Mouse (Mus musculus) small intestine, adult 2 months (tissue): ENCODE measurements around the gene Dera. TPM values are rescaled to one million over a fixed set of nuclear protein-coding genes. Genes with fewer than 3 reads are reported as not detected.

Experiments used
- H3K27ac ChIP-seq: fragments of 200-500 bp; 2 replicates; pipeline ENCODE4 v1.5.1; 2012; ENCODE audit warnings: low read depth, low read length, control low read depth, inconsistent platforms; ENCODE audit not compliant: insufficient read depth
- H3K27me3 ChIP-seq: fragments of 200-500 bp; 2 replicates; pipeline ENCODE4 v1.6.1; 2012; ENCODE audit warnings: mild to moderate bottlenecking, moderate library complexity, low read length, inconsistent platforms; ENCODE audit not compliant: control insufficient read depth, insufficient read depth
- H3K36me3 ChIP-seq: fragments of 200-500 bp; 2 replicates; pipeline ENCODE4 v1.6.1; 2012; ENCODE audit warnings: mild to moderate bottlenecking, low read length, control low read depth, inconsistent platforms; ENCODE audit not compliant: control insufficient read depth, insufficient read depth
- H3K4me1 ChIP-seq: fragments of 200-500 bp; 2 replicates; pipeline ENCODE4 v1.6.1; 2012; ENCODE audit warnings: low read length, inconsistent platforms, mixed read lengths; ENCODE audit not compliant: control insufficient read depth, insufficient read depth, insufficient read length
- H3K4me3 ChIP-seq: fragments of 200-500 bp; 2 replicates; pipeline ENCODE4 v1.5.1; 2012; ENCODE audit warnings: low read depth, mild to moderate bottlenecking, control low read depth, inconsistent platforms, low read length, moderate library complexity
- CTCF ChIP-seq: fragments of 200-500 bp; IDR thresholded peaks from 2 replicates; pipeline ENCODE4 v1.5.1; 2012; ENCODE audit warnings: low read depth, mild to moderate bottlenecking, control low read depth, inconsistent platforms, low read length, moderate library complexity, mixed read lengths; ENCODE audit not compliant: insufficient replicate concordance, insufficient read length; ENCODE audit errors: extremely low read depth
- POLR2A ChIP-seq: fragments of 200-500 bp; IDR thresholded peaks from 2 replicates; pipeline ENCODE4 v1.6.1; 2012; ENCODE audit warnings: low read depth, mild to moderate bottlenecking, control low read depth, inconsistent platforms, low read length, moderate library complexity
- WGBS: fragments of 180-500 bp; shearing (Covaris S2); methylation state at CpG from one replicate; pipeline ENCODE4 v1.1.7; 2018; 5-methylcytosine and 5-hydroxymethylcytosine counted together
- polyA plus RNA-seq: library from polyadenylated mRNA; depleted of rRNA; stranded (reverse); fragments of >200 nt; gene quantifications from 2 replicates; pipeline ENCODE4 v1.2.3, GENCODE M21; 2012

Gene Dera
- polyA plus RNA-seq, 1 experiment = 23.9 TPM

DNA sequence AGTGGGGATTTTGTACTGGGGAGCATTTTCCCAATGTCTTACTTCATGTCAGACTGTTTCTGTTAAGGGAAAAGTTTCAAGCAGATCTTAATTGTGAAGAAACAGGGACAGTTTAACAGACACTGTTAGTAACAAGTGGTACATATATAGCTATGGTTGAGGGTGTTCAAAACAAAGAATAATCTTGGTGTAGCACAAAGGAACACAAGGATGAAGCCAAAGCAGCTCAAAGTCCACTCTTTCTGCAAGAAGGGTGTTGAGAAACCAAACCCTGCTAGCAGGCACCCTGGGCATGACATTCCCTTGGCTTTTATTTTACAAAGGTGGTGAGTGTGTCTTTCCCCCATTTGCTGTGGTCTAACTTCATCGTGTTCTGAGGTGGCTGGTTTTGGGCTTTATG lies 3.5 kb downstream of the Dera start:
- Histone ChIP-seq H3K27ac (no peak overlapping the region), H3K27me3 (no peaks in the 10 kb centered on the region), H3K4me1 (peaks cover 7% of the 10 kb centered on the region; the same call in 1 of the 2 replicates), H3K4me3 (no peak overlapping the region), H3K36me3 (peaks cover 2% of the 10 kb centered on the region)
- no peak for TF ChIP-seq CTCF
- no peak for TF ChIP-seq POLR2A
- WGBS = 95% methylated on average over 1 of the region's 1 CpGs

DNA sequence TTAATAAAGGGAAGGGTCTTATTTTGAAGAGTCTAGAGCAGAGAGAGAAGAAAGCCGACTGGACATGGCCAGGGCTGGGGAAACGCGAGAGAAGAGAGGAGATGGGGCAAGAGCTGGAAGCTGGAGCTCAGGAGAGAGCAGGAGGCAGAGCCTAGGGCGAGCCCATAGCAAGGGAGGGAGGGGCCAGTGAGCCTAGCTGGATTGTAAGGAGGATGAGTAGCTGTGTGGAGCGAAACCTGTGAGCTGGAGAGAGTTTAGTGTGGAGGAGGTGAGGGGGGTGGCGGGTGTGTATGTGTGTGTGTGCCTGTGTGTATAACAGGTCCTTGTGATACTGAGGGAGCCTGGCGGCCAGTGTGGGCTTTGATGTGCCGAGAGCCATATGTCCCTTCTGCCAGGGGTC lies 5.3 kb downstream of the Dera start:
- H3K36me3 ChIP-seq = peaks cover 2% of the 10 kb centered on the region
- 65% methylated on average over 8 of the region's 8 CpGs for WGBS
- no peaks in the 10 kb centered on the region for H3K27me3 ChIP-seq

DNA sequence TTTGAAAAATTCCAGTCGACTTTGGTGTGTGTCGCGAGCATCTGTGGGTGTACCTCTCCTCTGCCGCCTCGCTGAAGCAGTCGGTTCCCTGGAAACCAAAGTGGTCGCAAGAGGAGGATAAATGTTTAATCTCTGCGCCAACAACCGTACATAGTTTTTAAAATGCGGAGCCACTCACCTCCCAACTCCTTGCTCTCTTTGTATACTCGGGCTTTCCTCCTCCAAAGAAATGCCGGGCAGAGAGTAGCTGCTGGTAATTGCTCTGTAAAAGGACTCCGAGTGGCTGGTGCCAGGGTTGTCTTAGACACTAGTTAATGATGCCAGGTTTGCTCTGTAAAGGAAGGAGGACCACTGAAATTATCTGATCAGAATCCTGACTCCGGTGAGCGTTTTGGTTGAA lies 6.6 kb downstream of the Dera start:
- H3K36me3 ChIP-seq = peaks cover 2% of the 10 kb centered on the region
- 89% methylated on average over 15 of the region's 15 CpGs for WGBS
- H3K27me3 ChIP-seq = no peaks in the 10 kb centered on the region
- no peak overlapping the region for H3K4me3 ChIP-seq
- TF ChIP-seq POLR2A (no peak), CTCF (no peak)
- H3K27ac ChIP-seq = no peak overlapping the region
- H3K4me1 ChIP-seq = peaks cover 4% of the 10 kb centered on the region; the same call in 1 of the 2 replicates

More for the DNA sequence above, 5.3 kb downstream of the Dera start:
- Histone ChIP-seq H3K4me1 (peaks cover 4% of the 10 kb centered on the region; the same call in 1 of the 2 replicates), H3K27ac (no peak overlapping the region), H3K4me3 (no peak overlapping the region)
- no peak for TF ChIP-seq POLR2A
- TF ChIP-seq CTCF = no peak

DNA sequence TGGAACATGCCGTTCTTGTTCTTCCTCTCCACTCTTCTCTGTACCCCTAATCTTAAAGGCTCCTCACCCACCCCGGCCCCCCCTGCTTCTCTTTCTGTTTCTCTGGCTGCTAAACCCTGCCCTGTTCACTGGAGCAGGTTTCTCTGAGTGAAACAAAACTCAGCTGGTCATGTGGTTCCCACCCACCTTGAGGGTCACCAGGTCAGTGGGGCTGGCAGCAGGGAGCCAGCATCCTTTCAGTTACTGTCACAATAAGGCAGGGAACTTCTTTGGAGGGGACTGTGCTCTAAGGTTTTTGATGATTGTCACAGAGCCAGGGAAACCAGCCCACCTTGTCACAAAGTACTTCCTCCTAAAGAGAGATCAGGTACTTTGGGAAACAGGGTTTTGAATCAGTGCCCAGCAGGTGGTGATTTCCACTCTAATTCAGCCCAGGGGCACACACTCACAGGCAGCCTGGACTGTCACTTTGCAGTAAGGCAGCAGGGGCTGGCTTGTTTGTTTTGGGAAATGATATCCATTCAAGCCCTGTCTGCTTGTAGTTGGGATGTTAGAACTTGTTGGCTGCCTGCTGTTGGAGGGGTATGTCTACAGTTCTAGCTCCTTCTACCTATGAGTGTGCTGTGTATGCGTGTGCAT lies 10.3 kb downstream of the Dera start:
- Histone ChIP-seq H3K27me3 (no peaks in the 10 kb centered on the region), H3K4me1 (no peaks in the 10 kb centered on the region; the same call in 1 of the 2 replicates), H3K36me3 (peaks cover 2% of the 10 kb centered on the region), H3K27ac (no peak overlapping the region), H3K4me3 (no peak overlapping the region)
- TF ChIP-seq POLR2A (no peak), CTCF (no peak)
- 60% methylated on average over 3 of the region's 3 CpGs for WGBS

DNA sequence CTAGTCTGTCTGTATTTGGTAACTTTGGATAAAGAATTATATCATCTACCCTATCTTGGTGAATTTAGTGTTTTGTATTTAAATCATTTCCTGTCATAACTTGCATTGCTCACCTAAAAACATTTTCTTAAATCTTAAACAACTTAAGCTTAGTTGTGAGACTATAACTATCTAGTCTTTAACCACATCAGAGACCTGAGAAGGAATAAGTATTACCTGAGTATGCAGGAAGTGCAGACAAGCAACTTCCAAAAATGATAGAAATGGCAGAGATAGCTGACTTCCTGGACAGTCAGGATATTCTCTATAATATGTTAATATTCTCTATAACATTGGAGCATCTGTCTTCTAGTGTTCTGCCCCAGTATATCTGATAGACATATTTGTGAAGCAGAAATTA lies 11.8 kb downstream of the Dera start:
- no peaks in the 10 kb centered on the region for H3K4me1 ChIP-seq
- no peak overlapping the region for H3K4me3 ChIP-seq
- no peaks in the 10 kb centered on the region for H3K36me3 ChIP-seq
- H3K27ac ChIP-seq = no peak overlapping the region
- TF ChIP-seq CTCF (no peak), POLR2A (no peak)
- no peaks in the 10 kb centered on the region for H3K27me3 ChIP-seq

DNA sequence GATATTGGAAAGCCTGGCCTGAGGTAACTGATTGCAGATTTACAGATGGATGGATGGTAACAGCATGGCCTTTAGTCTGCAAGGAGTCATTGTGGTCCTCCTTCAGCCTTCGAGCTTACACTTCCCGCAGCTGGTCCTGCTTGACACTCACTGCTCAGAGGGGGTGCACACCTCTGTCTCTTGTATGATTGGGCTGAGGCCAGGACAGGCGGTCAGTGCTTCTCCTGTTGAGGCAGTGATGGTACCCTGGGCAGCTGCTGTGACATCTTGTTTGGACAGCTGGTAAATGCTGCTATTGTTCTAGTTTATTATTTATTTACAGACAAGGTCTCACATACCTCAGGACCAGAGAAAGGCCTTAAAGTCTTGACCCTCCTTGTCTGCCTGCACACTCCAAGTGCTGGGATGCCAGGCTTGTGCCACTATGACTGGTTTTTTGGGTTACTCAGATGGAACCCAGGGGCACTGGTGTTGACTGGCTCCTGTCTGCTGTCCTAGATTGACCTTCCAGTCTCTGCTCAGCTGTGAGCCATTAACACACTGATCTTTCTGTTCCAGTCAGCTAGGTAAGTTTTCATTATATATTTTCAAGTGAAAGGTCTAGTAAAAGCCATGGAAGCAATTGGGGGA lies 17.4 kb downstream of the Dera start:
- TF ChIP-seq CTCF (no peak), POLR2A (no peak)
- Histone ChIP-seq H3K27me3 (no peaks in the 10 kb centered on the region), H3K4me3 (no peak overlapping the region), H3K27ac (no peak overlapping the region), H3K4me1 (no peaks in the 10 kb centered on the region), H3K36me3 (no peaks in the 10 kb centered on the region)
- 88% methylated on average over 3 of the region's 3 CpGs for WGBS

DNA sequence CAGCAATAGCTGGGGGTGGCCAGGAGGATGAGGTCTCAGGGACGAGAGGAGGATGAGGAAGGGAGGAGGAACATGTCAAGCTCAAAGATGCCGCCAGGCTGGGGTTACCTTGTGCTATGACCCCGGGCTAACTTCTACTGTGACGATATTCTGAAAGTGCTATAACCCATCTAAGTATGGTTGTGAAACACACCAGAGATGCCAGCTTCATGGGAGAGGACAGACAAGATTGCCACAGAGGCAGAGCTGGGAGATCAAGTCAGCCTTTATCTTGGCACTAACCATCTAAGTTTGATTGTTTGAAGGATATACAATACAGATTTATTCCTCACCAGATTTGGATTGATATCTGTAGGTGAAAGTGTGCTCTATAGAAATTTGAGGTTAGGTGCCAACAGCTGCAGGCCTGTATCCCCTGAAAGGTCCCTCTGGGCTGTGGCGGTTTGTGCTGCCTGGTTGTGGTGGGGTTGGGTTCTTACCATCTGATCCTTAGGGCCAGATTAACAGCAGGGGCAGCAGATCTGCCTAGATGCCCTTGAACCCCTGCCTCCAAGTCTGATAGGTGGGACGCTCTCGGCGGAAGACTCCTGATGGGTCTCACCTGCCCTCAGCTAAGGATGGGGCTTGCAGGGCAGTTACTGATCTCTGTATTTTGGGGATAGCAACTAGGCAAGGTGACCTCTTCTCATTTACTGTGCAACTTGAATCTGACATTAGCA lies 18.7 kb downstream of the Dera start:
- H3K36me3 ChIP-seq = no peaks in the 10 kb centered on the region
- TF ChIP-seq POLR2A = no peak
- no peak for TF ChIP-seq CTCF
- no peak overlapping the region for H3K4me3 ChIP-seq
- WGBS = 92% methylated on average over 8 of the region's 8 CpGs
- no peaks in the 10 kb centered on the region for H3K4me1 ChIP-seq
- no peak overlapping the region for H3K27ac ChIP-seq
- H3K27me3 ChIP-seq = no peaks in the 10 kb centered on the region
